Mouse (Mus musculus) adipocyte (in vitro differentiated cells): Measurements from ENCODE around the gene Szrd1.
"Not testable (repeated sequence)": the region's sequence is repeated elsewhere in the genome, so short reads cannot be mapped to it uniquely, and the experiment has no call there.

Experiments used
- DNase-seq: peaks from one replicate; pipeline ENCODE4 v3.0.0-alpha.2; 2016; ENCODE audit warnings: low spot score

The Szrd1 gene

GRCm38 (mm10) chr4:141147112-141148008, 7.8 kb upstream of the Szrd1 start, which contains the start of gene Fbxo42:
Gene Fbxo42 (plus strand): TSS chr4:141147913.
- peak; percentile 91 for DNase-seq

GRCm38 (mm10) chr4:141146491-141147033, 7.0 kb upstream of the Szrd1 start:
- no peak for DNase-seq

- not testable (repeated sequence) for DNase-seq
Measured at GRCm38 (mm10) chr4:141145124-141145523, 5.5 kb upstream of the Szrd1 start.

- DNase-seq: peak; percentile 87
Measured at GRCm38 (mm10) chr4:141142285-141142811, 2.8 kb upstream of the Szrd1 start.

DNA sequence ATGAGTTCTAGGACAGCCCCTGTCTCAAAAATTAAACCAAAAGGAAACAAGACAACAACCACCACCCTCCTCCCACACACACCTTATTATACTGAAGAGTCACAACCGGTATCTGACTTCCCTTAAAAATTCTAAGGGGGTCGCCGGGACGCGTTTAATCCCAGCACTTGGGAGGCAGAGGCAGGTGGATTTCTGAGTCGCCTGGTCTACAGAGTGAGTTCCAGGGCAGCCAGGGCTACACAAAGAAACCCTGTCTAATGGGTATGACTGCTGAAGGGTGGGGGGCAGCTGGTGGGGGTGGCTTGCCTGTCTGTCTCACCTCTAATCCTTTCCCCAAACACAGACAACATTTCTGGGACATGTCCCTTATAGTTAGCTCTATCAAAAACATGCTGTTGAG, 1.4 kb upstream of the Szrd1 start:
- no peak for DNase-seq

DNA sequence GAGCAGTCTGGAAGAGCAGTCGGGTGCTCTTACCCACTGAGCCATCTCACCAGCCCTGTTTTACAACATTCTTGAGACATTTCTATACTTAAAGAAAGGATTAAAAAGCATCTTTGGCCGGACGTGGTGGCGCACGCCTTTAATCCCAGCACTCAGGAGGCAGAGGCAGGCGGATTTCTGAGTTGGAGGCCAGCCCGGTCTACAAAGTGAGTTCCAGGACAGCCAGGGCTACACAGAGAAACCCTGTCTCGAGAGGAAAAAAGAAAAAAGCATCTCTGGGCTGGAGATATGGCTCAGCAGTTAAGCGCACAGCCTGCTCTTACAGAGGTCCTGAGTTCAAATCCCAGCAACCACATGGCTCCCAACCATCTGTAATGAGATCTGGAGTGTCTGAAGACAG, 779 bp upstream of the Szrd1 start:
- not testable (repeated sequence) for DNase-seq

GRCm38 (mm10) chr4:141138425-141139115, 1.0 kb downstream of the Szrd1 start:
- peak; percentile 61 for DNase-seq

DNA sequence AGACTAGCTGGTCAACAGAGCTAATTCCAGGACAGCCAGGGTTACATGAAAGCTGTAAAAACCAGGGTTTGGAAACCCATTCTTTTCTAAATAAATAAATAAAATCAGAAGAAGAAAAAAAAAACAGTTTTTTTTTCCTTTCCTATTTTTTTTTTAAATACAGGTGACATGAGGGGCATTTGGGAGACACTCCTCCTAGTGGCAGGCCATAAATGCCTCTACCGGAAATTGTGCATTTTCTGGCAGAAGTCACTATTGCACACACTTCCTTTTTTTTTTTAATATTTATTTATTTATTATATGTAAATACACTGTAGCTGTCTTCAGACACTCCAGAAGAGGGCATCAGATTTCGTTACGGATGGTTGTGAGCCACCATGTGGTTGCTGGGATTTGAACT, 1.8 kb downstream of the Szrd1 start:
- not testable (repeated sequence) for DNase-seq

GRCm38 (mm10) chr4:141136126-141136525, 3.4 kb downstream of the Szrd1 start:
- DNase-seq: no peak

GRCm38 (mm10) chr4:141134751-141135530, 4.6 kb downstream of the Szrd1 start:
- DNase-seq: no peak

DNA sequence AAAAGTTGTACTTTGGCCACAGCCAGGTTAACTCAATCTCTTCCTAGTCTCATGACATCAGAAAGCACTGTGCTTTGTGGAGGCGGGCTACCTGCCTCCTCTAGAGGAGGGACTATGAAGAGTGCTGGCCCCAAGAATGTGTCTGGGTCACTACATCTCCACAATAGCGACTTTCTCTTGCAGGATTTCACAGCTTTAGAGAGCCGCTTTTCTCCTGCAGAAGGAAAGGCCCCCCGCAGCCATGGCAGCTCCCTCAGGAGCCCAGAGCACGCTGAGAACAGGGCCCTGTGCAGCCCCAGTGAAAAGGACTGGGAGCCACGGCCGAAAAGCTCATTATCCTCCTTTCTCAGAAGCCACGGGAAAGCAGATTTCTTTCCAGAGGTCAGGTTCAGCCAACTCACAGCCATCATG, 5.5 kb downstream of the Szrd1 start:
- no peak for DNase-seq

DNA sequence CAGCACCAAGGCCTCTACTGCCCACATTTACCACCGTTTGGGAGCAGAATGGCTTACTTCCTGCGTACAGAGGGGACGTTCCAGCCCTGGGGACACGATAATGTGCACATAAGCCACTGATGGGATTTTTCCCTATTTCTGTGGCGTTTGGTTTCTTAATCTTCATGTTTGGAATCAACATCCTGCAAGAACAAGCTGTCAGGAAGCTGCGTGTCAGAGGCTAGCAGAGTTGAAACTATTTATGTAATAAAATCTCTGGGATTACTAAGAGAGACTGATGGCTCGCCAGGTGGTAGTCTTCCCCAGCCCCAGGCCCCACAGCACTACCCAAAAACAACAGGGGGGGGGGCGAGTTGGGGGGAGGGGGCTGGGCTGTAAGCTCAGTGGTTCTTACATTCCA, 6.3 kb downstream of the Szrd1 start:
- no peak for DNase-seq

GRCm38 (mm10) chr4:141132191-141132590, 7.4 kb downstream of the Szrd1 start:
- no peak for DNase-seq

- no peak for DNase-seq
Measured at GRCm38 (mm10) chr4:141131531-141132061, 8.0 kb downstream of the Szrd1 start.

GRCm38 (mm10) chr4:141130704-141131342, 8.8 kb downstream of the Szrd1 start:
- peak; percentile 98 for DNase-seq

DNA sequence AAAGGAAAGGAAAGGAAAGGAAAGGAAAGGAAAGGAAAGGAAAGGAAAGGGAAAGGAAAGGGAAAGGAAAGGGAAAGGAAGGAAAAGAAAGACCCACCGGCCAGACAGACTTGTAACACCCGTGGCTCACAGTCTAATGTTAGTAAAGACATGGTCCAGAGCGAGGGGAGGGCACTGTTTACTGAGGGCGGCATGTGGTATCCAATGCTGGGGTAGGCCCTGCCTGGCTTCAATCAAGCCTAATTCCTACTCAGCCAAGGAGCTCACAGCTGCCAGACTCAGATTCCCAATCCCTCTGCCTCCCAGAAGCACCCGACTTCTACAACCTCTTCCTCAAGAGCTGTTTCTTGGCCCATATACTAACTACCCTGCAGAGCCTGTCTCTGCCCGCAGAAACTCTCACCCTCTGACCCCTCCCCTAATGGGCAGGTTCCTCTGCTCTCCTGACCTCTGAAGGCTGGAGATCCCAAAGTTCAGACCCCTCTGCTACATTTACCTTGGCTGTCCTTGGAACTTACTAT, 10.3 kb downstream of the Szrd1 start:
- DNase-seq: peak; percentile 43

DNA sequence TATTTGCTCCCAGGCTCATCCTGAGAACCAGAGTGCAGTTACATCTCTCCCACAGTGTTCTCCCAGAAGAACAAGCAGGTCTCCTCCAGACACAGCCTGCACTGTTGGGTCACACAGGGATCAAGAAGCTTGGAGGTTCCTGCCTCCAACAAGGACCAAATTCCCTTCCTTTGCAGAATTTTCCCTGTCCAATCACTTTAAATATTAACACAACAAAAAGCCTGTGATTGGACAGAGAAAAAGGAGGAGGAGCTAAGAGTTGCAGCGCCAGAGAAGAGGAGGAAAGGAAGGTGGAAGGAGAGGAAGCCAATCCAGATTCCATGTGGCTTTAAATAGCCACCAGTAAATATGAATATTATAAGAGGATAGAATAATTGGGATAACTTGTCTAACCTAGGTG, 16.5 kb downstream of the Szrd1 start:
- no peak for DNase-seq

GRCm38 (mm10) chr4:141122663-141123062, 16.9 kb downstream of the Szrd1 start:
- no peak for DNase-seq

DNA sequence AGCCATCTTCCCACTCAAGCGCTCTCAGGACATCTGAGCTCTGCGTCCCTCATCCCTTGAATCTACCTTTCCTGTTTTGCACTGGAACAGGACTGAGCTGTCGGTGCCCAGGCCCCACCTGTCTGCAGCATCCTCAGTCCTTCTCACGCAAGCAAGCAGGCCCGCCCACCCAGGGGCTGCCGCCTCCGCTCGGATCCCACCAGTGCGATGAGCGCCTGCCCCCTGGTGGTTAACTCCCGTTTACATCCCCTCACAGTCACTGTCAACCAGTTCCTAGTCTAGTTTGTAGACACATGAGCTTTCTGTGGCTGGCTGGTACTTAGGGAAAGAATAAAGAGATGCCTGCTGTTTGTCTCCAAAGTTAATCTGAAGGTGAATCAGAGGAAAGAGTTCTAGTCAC, 18.9 kb downstream of the Szrd1 start:
- no peak for DNase-seq

DNA sequence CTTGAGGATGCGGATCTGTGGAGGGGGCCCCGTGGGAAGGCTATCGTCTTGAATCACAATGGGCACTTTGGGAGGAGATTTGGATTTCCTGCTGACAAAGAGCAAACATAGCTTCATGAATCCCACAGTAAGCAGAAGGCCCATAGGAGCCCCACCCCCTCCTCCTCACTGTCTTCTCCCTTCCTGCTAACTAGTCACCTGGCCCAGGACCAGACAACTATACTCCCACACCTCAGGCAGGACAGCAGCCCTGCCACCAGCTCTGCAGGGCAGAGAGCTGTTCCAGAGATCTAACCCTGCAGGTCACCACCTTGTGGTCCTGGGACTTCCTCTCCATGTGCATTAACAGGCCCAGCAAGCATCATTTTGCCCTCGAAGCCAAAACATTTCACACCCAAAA, 20.9 kb downstream of the Szrd1 start:
- DNase-seq: no peak

DNA sequence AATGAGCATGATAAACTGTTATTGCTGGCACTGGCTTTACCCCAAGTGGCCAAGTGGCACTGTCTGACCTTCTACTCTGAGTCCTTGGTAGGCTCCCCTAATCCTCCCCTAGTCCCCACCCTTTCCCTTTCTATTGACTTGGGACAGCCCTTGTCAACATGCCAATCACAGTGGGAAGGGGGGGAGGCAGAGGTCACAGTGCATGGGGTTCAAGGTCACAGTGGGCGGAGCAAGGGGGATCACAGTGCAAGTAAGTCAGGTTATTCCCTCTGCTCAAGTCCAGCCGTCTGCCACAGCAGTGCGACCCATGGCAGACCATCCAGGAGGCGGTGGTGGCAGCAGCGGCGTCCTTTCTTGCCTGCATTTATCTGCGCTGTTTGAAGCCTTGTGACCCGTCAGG, 24.2 kb downstream of the Szrd1 start:
- DNase-seq: no peak
